Mouse (Mus musculus) MEL (cell line): Measurements from ENCODE around the gene Gtf2e1. TPM values are rescaled to one million over a fixed set of nuclear protein-coding genes. Genes with fewer than 3 reads are reported as not detected.

Experiments used
- DNase-seq: peaks from one replicate; pipeline ENCODE4 v3.0.0; 2011; ENCODE audit warnings: low read depth, low spot score
- H3K27ac ChIP-seq: 2 replicates; pipeline ENCODE4 v1.5.1; 2012; ENCODE audit warnings: low read depth, mild to moderate bottlenecking, control low read depth, low read length, moderate library complexity; ENCODE audit not compliant: control insufficient read depth
- H3K27me3 ChIP-seq, 2 experiments: fragments of 150-350 bp in 1 of 2; sonication (generic) in 1 of 2; 2 replicates each; pipeline ENCODE4 v1.6.1; 2012; ENCODE audit warnings: low read length in 2 of 2, mild to moderate bottlenecking in 2 of 2, improper control_type of control experiment in 1 of 2, moderate library complexity in 1 of 2; ENCODE audit not compliant: insufficient read depth in 2 of 2, control insufficient read depth in 1 of 2
- H3K36me3 ChIP-seq, 2 experiments: 2 replicates each; pipeline ENCODE4 v1.6.1; 2012 to 2014; ENCODE audit warnings: low read length in 2 of 2, improper control_type of control experiment in 1 of 2, inconsistent platforms in 1 of 2, mild to moderate bottlenecking in 1 of 2; ENCODE audit not compliant: insufficient read depth in 2 of 2, control insufficient read depth in 1 of 2
- H3K4me1 ChIP-seq, 2 experiments: fragments of 150-350 bp in 1 of 2; sonication (generic) in 1 of 2; 2 replicates each; pipeline ENCODE4 v1.6.1; 2012; ENCODE audit warnings: low read length in 2 of 2, improper control_type of control experiment in 1 of 2, mild to moderate bottlenecking in 1 of 2; ENCODE audit not compliant: insufficient read depth in 2 of 2, control insufficient read depth in 1 of 2
- H3K4me3 ChIP-seq, 2 experiments: fragments of 150-350 bp in 1 of 2; sonication (generic) in 1 of 2; 2 replicates each; pipeline ENCODE4 v1.5.1; 2012; ENCODE audit warnings: low read depth in 2 of 2, low read length in 2 of 2, mild to moderate bottlenecking in 2 of 2, moderate library complexity in 2 of 2, control low read depth in 1 of 2, improper control_type of control experiment in 1 of 2; ENCODE audit not compliant: control insufficient read depth in 1 of 2, insufficient read depth in 1 of 2
- H3K79me2 ChIP-seq: 2 replicates; pipeline ENCODE4 v1.6.1; 2012; ENCODE audit warnings: mild to moderate bottlenecking, low read length, moderate library complexity; ENCODE audit not compliant: control insufficient read depth, poor library complexity, insufficient read depth
- H3K9ac ChIP-seq: 2 replicates; pipeline ENCODE4 v1.6.1; 2012; ENCODE audit warnings: low read depth, mild to moderate bottlenecking, control low read depth, low read length, moderate library complexity; ENCODE audit not compliant: control insufficient read depth, poor library complexity, severe bottlenecking
- H3K9me3 ChIP-seq: fragments of 150-350 bp; sonication (generic); replicated peaks from 2 replicates; pipeline ENCODE4 v1.6.1; 2012; ENCODE audit warnings: mild to moderate bottlenecking, low read length, improper control_type of control experiment, moderate library complexity; ENCODE audit not compliant: insufficient read depth
- BHLHE40 ChIP-seq: IDR thresholded peaks from 2 replicates; pipeline ENCODE4 v1.6.1; 2012; ENCODE audit warnings: low read depth, mild to moderate bottlenecking, inconsistent platforms, low read length, improper control_type of control experiment, borderline replicate concordance
- CHD1 ChIP-seq: IDR thresholded peaks from 2 replicates; pipeline ENCODE4 v1.6.1; 2012; ENCODE audit warnings: low read depth, mild to moderate bottlenecking, inconsistent platforms, low read length, improper control_type of control experiment
- CHD2 ChIP-seq: IDR thresholded peaks from 2 replicates; pipeline ENCODE4 v1.6.1; 2011; ENCODE audit warnings: low read length, improper control_type of control experiment
- E2F4 ChIP-seq: IDR thresholded peaks from 2 replicates; pipeline ENCODE4 v1.6.1; 2011; ENCODE audit warnings: low read depth, low read length, improper control_type of control experiment, borderline replicate concordance
- ELF1 ChIP-seq: IDR thresholded peaks from 2 replicates; pipeline ENCODE4 v1.6.1; 2014; ENCODE audit warnings: low read depth, mild to moderate bottlenecking, inconsistent platforms, low read length, improper control_type of control experiment, moderate library complexity
- ETS1 ChIP-seq: IDR thresholded peaks from 2 replicates; pipeline ENCODE4 v1.6.1; 2012; ENCODE audit warnings: low read depth, mild to moderate bottlenecking, inconsistent platforms, low read length, improper control_type of control experiment, moderate library complexity
- GABPA ChIP-seq: IDR thresholded peaks from 2 replicates; pipeline ENCODE4 v1.6.1; 2012; ENCODE audit warnings: low read depth, mild to moderate bottlenecking, inconsistent platforms, low read length, improper control_type of control experiment, moderate library complexity
- GATA1 ChIP-seq: IDR thresholded peaks from 2 replicates; pipeline ENCODE4 v1.6.1; 2011; ENCODE audit warnings: low read depth, low read length, improper control_type of control experiment
- HCFC1 ChIP-seq: IDR thresholded peaks from 2 replicates; pipeline ENCODE4 v1.6.1; 2012; ENCODE audit warnings: low read depth, mild to moderate bottlenecking, inconsistent platforms, low read length, improper control_type of control experiment, moderate library complexity
- MAX ChIP-seq: IDR thresholded peaks from 2 replicates; pipeline ENCODE4 v1.6.1; 2011; ENCODE audit warnings: low read length, improper control_type of control experiment
- MEF2A ChIP-seq: IDR thresholded peaks from 2 replicates; pipeline ENCODE4 v1.6.1; 2014; ENCODE audit warnings: low read depth, mild to moderate bottlenecking, inconsistent platforms, low read length, improper control_type of control experiment; ENCODE audit not compliant: poor library complexity, insufficient replicate concordance, severe bottlenecking; ENCODE audit errors: extremely low read depth
- MYB ChIP-seq: IDR thresholded peaks from 2 replicates; pipeline ENCODE4 v1.6.1; 2011; ENCODE audit warnings: mild to moderate bottlenecking, low read depth, low read length, improper control_type of control experiment
- NELFE ChIP-seq: IDR thresholded peaks from 2 replicates; pipeline ENCODE4 v1.6.1; 2011; ENCODE audit warnings: low read depth, low read length, improper control_type of control experiment
- NRF1 ChIP-seq: IDR thresholded peaks from 2 replicates; pipeline ENCODE4 v1.6.1; 2014; ENCODE audit warnings: low read depth, mild to moderate bottlenecking, inconsistent platforms, low read length, improper control_type of control experiment, moderate library complexity; ENCODE audit not compliant: poor library complexity, insufficient read depth, severe bottlenecking
- POLR2A ChIP-seq, 2 experiments: IDR thresholded peaks; 2 replicates each; pipeline ENCODE4 v1.6.1; 2011 to 2012; ENCODE audit warnings: low read length in 2 of 2, mild to moderate bottlenecking in 2 of 2, control low read depth in 1 of 2, improper control_type of control experiment in 1 of 2, low read depth in 1 of 2, moderate library complexity in 1 of 2; ENCODE audit not compliant: control insufficient read depth in 1 of 2, insufficient read depth in 1 of 2, poor library complexity in 1 of 2
- POLR2AphosphoS2 ChIP-seq: IDR thresholded peaks from 2 replicates; pipeline ENCODE4 v1.6.1; 2011; ENCODE audit warnings: low read length, improper control_type of control experiment
- POLR2AphosphoS5 ChIP-seq: IDR thresholded peaks from 2 replicates; pipeline ENCODE4 v1.6.1; 2012; ENCODE audit warnings: low read depth, borderline replicate concordance, mild to moderate bottlenecking, inconsistent platforms, low read length, moderate library complexity, mixed read lengths
- RAD21 ChIP-seq: IDR thresholded peaks from 2 replicates; pipeline ENCODE4 v1.6.1; 2011; ENCODE audit warnings: mild to moderate bottlenecking, low read depth, low read length, improper control_type of control experiment
- SMC3 ChIP-seq: IDR thresholded peaks from 2 replicates; pipeline ENCODE4 v1.6.1; 2011; ENCODE audit warnings: low read depth, low read length, improper control_type of control experiment
- TBP ChIP-seq: IDR thresholded peaks from 2 replicates; pipeline ENCODE4 v1.8.0; 2011; ENCODE audit warnings: low read depth, low read length, improper control_type of control experiment
- UBTF ChIP-seq: IDR thresholded peaks from 2 replicates; pipeline ENCODE4 v1.6.1; 2012; ENCODE audit warnings: low read depth, mild to moderate bottlenecking, inconsistent platforms, low read length, improper control_type of control experiment, moderate library complexity, borderline replicate concordance; ENCODE audit not compliant: insufficient read depth
- ZC3H11A ChIP-seq: IDR thresholded peaks from 2 replicates; pipeline ENCODE4 v1.6.1; 2012; ENCODE audit warnings: low read depth, mild to moderate bottlenecking, inconsistent platforms, low read length, improper control_type of control experiment
- ZMIZ1 ChIP-seq: IDR thresholded peaks from 2 replicates; pipeline ENCODE4 v1.6.1; 2012; ENCODE audit warnings: low read depth, mild to moderate bottlenecking, inconsistent platforms, low read length, improper control_type of control experiment, moderate library complexity
- ZNF384 ChIP-seq: IDR thresholded peaks from 2 replicates; pipeline ENCODE4 v1.6.1; 2012; ENCODE audit warnings: low read depth, mild to moderate bottlenecking, inconsistent platforms, low read length, improper control_type of control experiment
- polyA plus RNA-seq, 2 experiments: library from polyadenylated mRNA; stranded (reverse) in 1 of 2; unstranded in 1 of 2; fragments of >175 nt in 1 of 2; fragments of >200 nt in 1 of 2; gene quantifications; 2 replicates each; pipeline versions ENCODE4 v1.2.1 to v1.2.4; 2012; ENCODE audit warnings: low replicate concordance in 2 of 2, low read depth in 1 of 2; ENCODE audit not compliant: insufficient read length in 2 of 2, insufficient read depth in 1 of 2, missing spikeins in 1 of 2
- total RNA-seq: library from RNA; depleted of rRNA; stranded (reverse); fragments of 300-350 nt; gene quantifications from 2 replicates; pipeline ENCODE4 v1.2.3, GENCODE M21; 2012

Gtf2e1 gene
- total and polyA plus RNA-seq, 3 experiments = 29.3 to 37.9 TPM; not detected in 1

GRCm38 (mm10) chr16:37517596-37518211, 21.9 kb downstream of the Gtf2e1 start (continued):
- TF ChIP-seq GATA1 (no peak), ETS1 (no peak), ZC3H11A (no peak), TBP (no peak), HCFC1 (no peak)

GRCm38 (mm10) chr16:37516376-37516993, 23.1 kb downstream of the Gtf2e1 start:
- Histone ChIP-seq H3K27ac (no peak overlapping the region), H3K36me3 (peaks cover 6 to 22% of the 10 kb centered on the region in 2 experiments), H3K9ac (no peak overlapping the region), H3K4me3 (no peak overlapping the region), H3K27me3 (no peaks in the 10 kb centered on the region), H3K9me3 (no peaks in the 10 kb centered on the region), H3K4me1 (peaks cover 0 to 2% of the 10 kb centered on the region in 2 experiments; a peak in 1 of 4 replicates), H3K79me2 (no peaks in the 10 kb centered on the region)
- no peak for DNase-seq
- no peak for TF ChIP-seq HCFC1
- TF ChIP-seq NELFE = no peak
- no peak for TF ChIP-seq ZMIZ1
- TF ChIP-seq ETS1 = no peak
- no peak for TF ChIP-seq MEF2A
- no peak for TF ChIP-seq ZNF384

- H3K36me3 ChIP-seq = peaks cover 3 to 14% of the 10 kb centered on the region in 2 experiments
- no peak overlapping the region for H3K4me3 ChIP-seq
- no peaks in the 10 kb centered on the region for H3K79me2 ChIP-seq
- TF ChIP-seq CHD1 (no peak), POLR2AphosphoS2 (no peak), ZC3H11A (no peak), E2F4 (no peak), GATA1 (no peak), BHLHE40 (no peak), MYB (no peak), RAD21 (no peak), NRF1 (no peak), HCFC1 (no peak), POLR2AphosphoS5 (no peak), POLR2A (IDR thresholded peaks at IDR 0.05; ENCODE audit: control insufficient read depth in 1 of 2, insufficient read depth in 1 of 2, low read depth in 1 of 2, low read length in 2 of 2, poor library complexity in 1 of 2) (no peak), GABPA (no peak), NELFE (no peak), CHD2 (no peak), MAX (no peak), ELF1 (no peak), UBTF (no peak), SMC3 (no peak), ZMIZ1 (no peak)
- TF ChIP-seq, all 39 proteins: peak for 0
- Histone ChIP-seq H3K9me3 (no peaks in the 10 kb centered on the region), H3K4me1 (peaks cover 0 to 2% of the 10 kb centered on the region in 2 experiments; a peak in 1 of 4 replicates), H3K27ac (no peak overlapping the region), H3K9ac (no peak overlapping the region), H3K27me3 (no peaks in the 10 kb centered on the region)
- DNase-seq = no peak
These were observed 24.9 kb downstream of the Gtf2e1 start for GRCm38 (mm10) chr16:37514644-37515043.
